Mouse (Mus musculus) ES-Bruce4 (cell line): ENCODE measurements around the gene Hnf1a.

Experiments used
- CTCF ChIP-seq: IDR thresholded peaks from one replicate; pipeline ENCODE4 v1.8.1; 2011; ENCODE audit warnings: low read depth, low read length
- EP300 ChIP-seq: IDR thresholded peaks from 2 replicates; pipeline ENCODE4 v1.6.1; 2011; ENCODE audit warnings: low read depth, low read length; ENCODE audit not compliant: insufficient read depth
- POLR2A ChIP-seq: IDR thresholded peaks from one replicate; pipeline ENCODE4 v1.8.1; 2011; ENCODE audit warnings: low read length; ENCODE audit not compliant: insufficient read depth

GRCm38 (mm10) chr5:115010577-115011216 is 39.8 kb upstream of the Hnf1a start, which contains the start of gene Sppl3:
- TF ChIP-seq POLR2A (peak; percentile 57), CTCF (no peak), EP300 (no peak)
